Mouse (Mus musculus) G1E (cell line): Measurements from ENCODE around the gene Olfr1472. TPM values are rescaled to one million over a fixed set of nuclear protein-coding genes. Genes with fewer than 3 reads are reported as not detected.
"Not testable (repeated sequence)": the region's sequence is repeated elsewhere in the genome, so short reads cannot be mapped to it uniquely, and the experiment has no call there.

ENCODE experiments used
- ATAC-seq: 2 replicates; pipeline ENCODE4 v1.8.0; 2016; ENCODE audit warnings: mild to moderate bottlenecking; ENCODE audit not compliant: insufficient number of reproducible peaks, poor library complexity, low FRiP score, severe bottlenecking; ENCODE audit errors: extremely low read depth
- DNase-seq: peaks from one replicate; pipeline ENCODE4 v3.0.0; 2012; ENCODE audit warnings: low spot score
- H3K27me3 ChIP-seq: 2 replicates; pipeline ENCODE4 v1.6.1; 2012; ENCODE audit warnings: mild to moderate bottlenecking, low read length, inconsistent platforms; ENCODE audit not compliant: insufficient read depth
- H3K36me3 ChIP-seq: replicated peaks from 2 replicates; pipeline ENCODE3; 2012; ENCODE audit warnings: mild to moderate bottlenecking, inconsistent platforms
- H3K4me1 ChIP-seq: 2 replicates; pipeline ENCODE4 v1.6.1; 2012; ENCODE audit warnings: low read depth, low read length, inconsistent platforms, mixed read lengths; ENCODE audit not compliant: insufficient read depth
- H3K4me3 ChIP-seq: 2 replicates; pipeline ENCODE4 v1.5.1; 2012; ENCODE audit warnings: low read depth, mild to moderate bottlenecking, inconsistent platforms, low read length, moderate library complexity, mixed read lengths
- H3K9me3 ChIP-seq: replicated peaks from 2 replicates; pipeline ENCODE4 v1.6.1; 2012; ENCODE audit warnings: inconsistent platforms
- CTCF ChIP-seq: IDR thresholded peaks from 2 replicates; pipeline ENCODE4 v1.5.1; 2012; ENCODE audit warnings: low read depth, low read length, inconsistent platforms, mixed read lengths
- GATA1 ChIP-seq: IDR thresholded peaks from 2 replicates; pipeline ENCODE4 v1.6.1; 2012; ENCODE audit warnings: borderline replicate concordance, low read length, inconsistent platforms, mixed read lengths
- GATA2 ChIP-seq: IDR thresholded peaks from 2 replicates; pipeline ENCODE4 v1.6.1; 2012; ENCODE audit warnings: low read depth, low read length, inconsistent platforms, borderline replicate concordance
- POLR2AphosphoS5 ChIP-seq: IDR thresholded peaks from 2 replicates; pipeline ENCODE4 v1.6.1; 2012; ENCODE audit warnings: low read depth, low read length, inconsistent platforms; ENCODE audit not compliant: insufficient replicate concordance
- TAL1 ChIP-seq: conservative IDR thresholded peaks from 2 replicates; pipeline ENCODE4 v1.6.1; 2012; ENCODE audit warnings: low read depth, low read length, inconsistent platforms, mixed read lengths
- polyA plus RNA-seq: library from polyadenylated mRNA; stranded (reverse); fragments of >175 nt; gene quantifications from 2 replicates; pipeline ENCODE4 v1.2.3, GENCODE M21; 2012
- total RNA-seq, 2 experiments: library from RNA; stranded (forward) in 1 of 2; stranded (reverse) in 1 of 2; fragments of 200-1000 nt in 1 of 2; fragments of >200 nt in 1 of 2; fragmentation: Nextera tagmentation in 1 of 2; gene quantifications; 2 replicates each; pipeline ENCODE4 v1.2.3; 2014 to 2017

The Olfr1472 gene
- not detected in 2 replicates for total RNA-seq (2014; fragmentation: Nextera tagmentation)
- not detected in 2 replicates for total RNA-seq (2017)
- polyA plus RNA-seq: not detected in 2 replicates

GRCm38 (mm10) chr19:13455986-13456385, at the start of gene Olfr1472:
TSS of gene Olfr1472 (minus strand) at chr19:13456086.
- DNase-seq: no peak
- ATAC-seq: no peak
- Histone ChIP-seq H3K4me1 (no peaks in the 10 kb centered on the region), H3K36me3 (no peaks in the 10 kb centered on the region), H3K9me3 (no peaks in the 10 kb centered on the region), H3K4me3 (no peak within 1 kb of the TSS), H3K27me3 (no peaks in the 10 kb centered on the region)
- TF ChIP-seq POLR2AphosphoS5: no peak
- TF ChIP-seq GATA2: no peak
- TF ChIP-seq TAL1: no peak
- TF ChIP-seq CTCF: no peak

DNA sequence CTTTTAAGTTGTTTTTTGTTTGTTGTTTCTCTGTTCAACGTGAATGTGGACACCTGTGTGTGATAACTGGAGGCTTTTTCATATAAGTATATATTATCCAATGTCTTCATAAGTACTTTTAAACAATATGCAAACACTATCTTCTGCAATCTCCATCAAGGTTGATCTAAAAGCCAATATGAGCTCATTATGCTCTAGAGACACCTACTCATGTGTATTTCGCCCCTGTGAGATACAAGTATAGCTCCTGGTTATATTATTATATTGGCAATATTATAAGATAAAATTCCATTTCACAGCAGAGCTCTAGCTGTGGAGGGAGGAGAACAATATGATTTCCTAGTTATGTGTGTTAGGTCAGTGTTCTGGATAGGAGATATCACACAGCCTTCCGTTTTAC, 44.4 kb upstream of the Olfr1472 start, which contains the start of gene Olfr1477:
Gene Olfr1477 (plus strand): TSS at position 301 of the 400 bp plus-strand sequence.
- H3K27me3 ChIP-seq: no peaks in the 10 kb centered on the region
- H3K4me3 ChIP-seq: no peak within 1 kb of the TSS
- ATAC-seq (no peak), DNase-seq (no peak)
- TF ChIP-seq POLR2AphosphoS5: no peak
- no peak for TF ChIP-seq CTCF
- no peak for TF ChIP-seq GATA1
- TF ChIP-seq GATA2: no peak
- TF ChIP-seq TAL1: no peak
- H3K9me3 ChIP-seq: no peaks in the 10 kb centered on the region
- no peaks in the 10 kb centered on the region for H3K4me1 ChIP-seq
- H3K36me3 ChIP-seq: no peaks in the 10 kb centered on the region

GRCm38 (mm10) chr19:13480096-13480495, 24.2 kb upstream of the Olfr1472 start, which contains the start of gene Olfr1475:
TSS of gene Olfr1475 (minus strand) at chr19:13480196.
- no peak within 1 kb of the TSS for H3K4me3 ChIP-seq
- ATAC-seq (no peak), DNase-seq (no peak)
- H3K9me3 ChIP-seq: no peaks in the 10 kb centered on the region
- H3K27me3 ChIP-seq: no peaks in the 10 kb centered on the region
- no peaks in the 10 kb centered on the region for H3K36me3 ChIP-seq
- H3K4me1 ChIP-seq: no peaks in the 10 kb centered on the region
- TF ChIP-seq POLR2AphosphoS5 (no peak), TAL1 (no peak), GATA2 (no peak), CTCF (no peak), GATA1 (no peak)

DNA sequence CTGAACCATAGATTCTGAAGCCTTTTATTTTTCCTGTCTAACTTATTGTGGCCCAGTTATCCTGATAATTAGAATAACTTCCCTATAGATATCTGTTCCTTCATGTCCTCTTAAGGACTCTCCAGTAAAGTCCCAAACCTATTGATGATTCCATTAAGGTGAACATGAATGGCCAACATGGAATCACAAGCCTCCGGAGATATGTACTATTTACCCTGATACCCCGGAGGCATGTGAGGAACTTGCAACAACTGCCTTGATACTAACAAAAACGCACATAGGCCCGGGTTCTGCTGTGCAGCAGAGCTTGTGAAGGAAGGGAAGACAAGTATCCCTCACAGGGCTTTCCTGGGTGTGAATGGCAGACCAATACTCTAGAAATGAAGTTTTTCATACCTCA, 13.4 kb upstream of the Olfr1472 start, which contains the start of gene Olfr1474:
Gene Olfr1474 (plus strand): TSS at position 301 of the 400 bp plus-strand sequence.
- not testable (repeated sequence) for H3K4me1 ChIP-seq, H3K36me3 ChIP-seq, H3K9me3 ChIP-seq, H3K27me3 ChIP-seq, H3K4me3 ChIP-seq, ATAC-seq, DNase-seq

DNA sequence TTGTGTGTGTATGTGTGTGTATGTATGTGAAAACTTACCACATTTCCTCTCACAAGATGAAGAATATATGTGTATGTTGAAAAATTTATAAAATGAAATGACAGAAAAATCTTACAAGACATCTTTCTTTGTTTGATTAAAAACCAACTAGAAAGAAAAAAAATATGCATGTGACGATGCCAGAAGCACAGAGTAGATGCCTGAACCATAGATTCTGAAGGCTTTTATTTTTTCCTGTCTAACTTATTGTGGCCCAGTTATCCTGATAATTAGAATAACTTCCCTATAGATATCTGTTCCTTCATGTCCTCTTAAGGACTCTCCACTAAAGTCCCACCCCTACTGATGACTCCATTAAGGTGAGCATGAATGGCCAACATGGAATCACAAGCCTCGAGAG, 12.8 kb downstream of the Olfr1472 start, which contains the start of gene Olfr1471:
Gene Olfr1471 (plus strand): TSS at position 301 of the 400 bp plus-strand sequence.
- ATAC-seq, H3K4me3 ChIP-seq, H3K36me3 ChIP-seq, H3K4me1 ChIP-seq, H3K27me3 ChIP-seq, H3K9me3 ChIP-seq, DNase-seq: not testable (repeated sequence)

DNA sequence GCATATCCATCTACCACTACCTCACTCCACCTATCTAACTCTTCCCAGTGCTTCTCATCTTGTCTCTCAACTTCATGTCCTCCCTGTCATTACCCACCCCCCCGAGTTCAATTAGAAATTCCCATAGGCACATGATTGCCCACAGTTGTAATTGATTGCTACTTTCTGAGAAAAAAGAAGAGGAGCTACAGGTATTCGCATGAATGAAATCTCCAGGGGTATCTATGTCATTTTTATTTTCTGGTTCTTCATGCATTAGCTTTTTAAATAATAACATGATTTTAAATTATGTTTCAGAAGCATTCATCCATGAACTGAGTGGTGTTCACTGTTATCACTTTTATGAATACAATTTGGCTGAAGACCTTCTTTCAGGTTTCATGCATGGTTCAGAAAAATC, 48.3 kb downstream of the Olfr1472 start, which contains the start of gene Olfr1469:
Gene Olfr1469 (plus strand): TSS at position 301 of the 400 bp plus-strand sequence.
- H3K36me3 ChIP-seq: no peaks in the 10 kb centered on the region
- no peak for DNase-seq
- TF ChIP-seq POLR2AphosphoS5: no peak
- TF ChIP-seq GATA1: no peak
- TF ChIP-seq GATA2: no peak
- TF ChIP-seq CTCF: no peak
- no peak for TF ChIP-seq TAL1
- no peak within 1 kb of the TSS for H3K4me3 ChIP-seq
- no peaks in the 10 kb centered on the region for H3K4me1 ChIP-seq
- H3K9me3 ChIP-seq: no peaks in the 10 kb centered on the region
- no peaks in the 10 kb centered on the region for H3K27me3 ChIP-seq
- ATAC-seq: no peak

Other genes with a start within 250 kb of the Olfr1472 start
- not detected in 2 replicates for gene Olfr1463, start 224.8 kb downstream of the Olfr1472 start, total RNA-seq (2014; fragmentation: Nextera tagmentation)
- 0.35 TPM in 1 of 2 replicates, not detected in the other for gene Olfr1463, start 224.8 kb downstream of the Olfr1472 start, total RNA-seq (2017)
- not detected in 2 replicates for gene Olfr1463, start 224.8 kb downstream of the Olfr1472 start, polyA plus RNA-seq
- gene Olfr1465, start 140.5 kb downstream of the Olfr1472 start, total RNA-seq (2014; fragmentation: Nextera tagmentation): not detected in 2 replicates
- 0.12 and 0.22 TPM in 2 replicates for gene Olfr1465, start 140.5 kb downstream of the Olfr1472 start, total RNA-seq (2017)
- gene Olfr1465, start 140.5 kb downstream of the Olfr1472 start, polyA plus RNA-seq: not detected in 2 replicates
- not detected in 2 replicates for gene Olfr1466, start 117.2 kb downstream of the Olfr1472 start, total RNA-seq (2014; fragmentation: Nextera tagmentation)
- 0.33 TPM in 1 of 2 replicates, not detected in the other for gene Olfr1466, start 117.2 kb downstream of the Olfr1472 start, total RNA-seq (2017)
- not detected in 2 replicates for gene Olfr1466, start 117.2 kb downstream of the Olfr1472 start, polyA plus RNA-seq
- not detected in 2 replicates for gene Olfr1467, start 93.8 kb downstream of the Olfr1472 start, total RNA-seq (2014; fragmentation: Nextera tagmentation)
- gene Olfr1467, start 93.8 kb downstream of the Olfr1472 start, total RNA-seq (2017): 0.05 and 0.06 TPM in 2 replicates
- not detected in 2 replicates for gene Olfr1467, start 93.8 kb downstream of the Olfr1472 start, polyA plus RNA-seq
- gene Olfr1469, start 48.2 kb downstream of the Olfr1472 start, total RNA-seq (2014; fragmentation: Nextera tagmentation): not detected in 2 replicates
- gene Olfr1469, start 48.2 kb downstream of the Olfr1472 start, total RNA-seq (2017): 0.16 and 0.17 TPM in 2 replicates
- gene Olfr1469, start 48.2 kb downstream of the Olfr1472 start, polyA plus RNA-seq: not detected in 2 replicates
- gene Olfr1471, start 12.7 kb downstream of the Olfr1472 start, total RNA-seq (2014; fragmentation: Nextera tagmentation): not detected in 2 replicates
- gene Olfr1471, start 12.7 kb downstream of the Olfr1472 start, total RNA-seq (2017): 0.23 and 0.33 TPM in 2 replicates
- gene Olfr1471, start 12.7 kb downstream of the Olfr1472 start, polyA plus RNA-seq: not detected in 2 replicates
- gene Olfr1474, start 13.5 kb upstream of the Olfr1472 start, total RNA-seq (2014; fragmentation: Nextera tagmentation): not detected in 2 replicates
- 1.1 TPM in 1 of 2 replicates, not detected in the other for gene Olfr1474, start 13.5 kb upstream of the Olfr1472 start, total RNA-seq (2017)
- not detected in 2 replicates for gene Olfr1474, start 13.5 kb upstream of the Olfr1472 start, polyA plus RNA-seq
- gene Olfr1475, start 24.1 kb upstream of the Olfr1472 start, total RNA-seq (2014; fragmentation: Nextera tagmentation): not detected in 2 replicates
- gene Olfr1475, start 24.1 kb upstream of the Olfr1472 start, total RNA-seq (2017): 0.12 and 0.22 TPM in 2 replicates
- gene Olfr1475, start 24.1 kb upstream of the Olfr1472 start, polyA plus RNA-seq: not detected in 2 replicates
- gene Olfr1477, start 44.5 kb upstream of the Olfr1472 start, total RNA-seq (2014; fragmentation: Nextera tagmentation): not detected in 2 replicates
- gene Olfr1477, start 44.5 kb upstream of the Olfr1472 start, total RNA-seq (2017): 0.12 TPM in 1 of 2 replicates, not detected in the other
- gene Olfr1477, start 44.5 kb upstream of the Olfr1472 start, polyA plus RNA-seq: not detected in 2 replicates
- not detected in 2 replicates for gene Olfr1480, start 71.8 kb upstream of the Olfr1472 start, total RNA-seq (2014; fragmentation: Nextera tagmentation)
- gene Olfr1480, start 71.8 kb upstream of the Olfr1472 start, total RNA-seq (2017): 0.23 TPM in 1 of 2 replicates, not detected in the other
- gene Olfr1480, start 71.8 kb upstream of the Olfr1472 start, polyA plus RNA-seq: not detected in 2 replicates
- not detected in 2 replicates for gene Olfr1484, start 127.4 kb upstream of the Olfr1472 start, total RNA-seq (2014; fragmentation: Nextera tagmentation)
- gene Olfr1484, start 127.4 kb upstream of the Olfr1472 start, total RNA-seq (2017): 0.06 and 0.76 TPM in 2 replicates
- gene Olfr1484, start 127.4 kb upstream of the Olfr1472 start, polyA plus RNA-seq: not detected in 2 replicates
- not detected in 2 replicates for gene Olfr1487, start 161.3 kb upstream of the Olfr1472 start, total RNA-seq (2014; fragmentation: Nextera tagmentation)
- 0.05 and 0.12 TPM in 2 replicates for gene Olfr1487, start 161.3 kb upstream of the Olfr1472 start, total RNA-seq (2017)
- not detected in 2 replicates for gene Olfr1487, start 161.3 kb upstream of the Olfr1472 start, polyA plus RNA-seq
- not detected in 2 replicates for gene Olfr1489, start 175.5 kb upstream of the Olfr1472 start, total RNA-seq (2014; fragmentation: Nextera tagmentation)
- 0.12 and 0.44 TPM in 2 replicates for gene Olfr1489, start 175.5 kb upstream of the Olfr1472 start, total RNA-seq (2017)
- not detected in 2 replicates for gene Olfr1489, start 175.5 kb upstream of the Olfr1472 start, polyA plus RNA-seq
- gene Olfr1490, start 195.0 kb upstream of the Olfr1472 start, total RNA-seq (2014; fragmentation: Nextera tagmentation): not detected in 2 replicates
- gene Olfr1490, start 195.0 kb upstream of the Olfr1472 start, total RNA-seq (2017): 0.06 TPM in 1 of 2 replicates, not detected in the other
- not detected in 2 replicates for gene Olfr1490, start 195.0 kb upstream of the Olfr1472 start, polyA plus RNA-seq
- gene Olfr1491, start 241.2 kb upstream of the Olfr1472 start, total RNA-seq (2014; fragmentation: Nextera tagmentation): not detected in 2 replicates
- gene Olfr1491, start 241.2 kb upstream of the Olfr1472 start, total RNA-seq (2017): 0.11 and 0.12 TPM in 2 replicates
- gene Olfr1491, start 241.2 kb upstream of the Olfr1472 start, polyA plus RNA-seq: not detected in 2 replicates